Mouse (Mus musculus): ENCODE measurements around the gene Gm11541. TPM values are rescaled to one million over a fixed set of nuclear protein-coding genes. Genes with fewer than 3 reads are reported as not detected.

The Gm11541 gene
- polyA plus RNA-seq, 1 experiment from 2014 or later = not detected

DNA sequence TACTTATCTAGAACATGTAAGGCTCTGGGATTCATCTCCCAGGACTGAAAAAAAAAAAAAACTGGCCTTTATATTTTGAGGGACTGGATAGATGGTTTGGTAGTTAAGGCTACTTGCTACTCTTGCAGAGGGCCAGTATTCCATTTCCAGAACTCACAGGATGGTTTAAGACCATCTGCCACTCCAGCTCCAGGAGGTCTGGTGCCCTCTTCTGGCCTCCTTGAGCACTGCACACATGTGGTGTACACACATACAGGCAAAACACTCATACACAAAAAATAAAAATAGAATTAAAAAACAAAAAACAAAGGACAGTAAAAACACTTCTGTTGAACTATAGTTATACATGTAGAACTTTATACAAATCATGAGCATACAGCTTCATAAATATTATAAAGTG lies 23.7 kb downstream of the Gm11541 start:
- Histone ChIP-seq H3K4me3 (ENCODE audit: low read depth, low read length) (no peak overlapping the region), H3K9me3 (replicated peaks; ENCODE audit: control insufficient read depth, low read length, poor library complexity, severe bottlenecking) (no peaks in the 10 kb centered on the region), H3K4me2 (ENCODE audit: low read length) (no peak overlapping the region), H3K27me3 (ENCODE audit: control insufficient read depth, insufficient read depth, low read depth, low read length) (no peaks in the 10 kb centered on the region), H3K27ac (ENCODE audit: low read length) (no peak overlapping the region), H3K4me1 (ENCODE audit: control insufficient read depth, insufficient read depth, low read length) (peaks cover 14% of the 10 kb centered on the region), H3K9ac (ENCODE audit: low read depth, low read length) (no peak overlapping the region), H3K36me3 (ENCODE audit: control insufficient read depth, insufficient read depth, low read length) (no peaks in the 10 kb centered on the region)
- ATAC-seq = no peak

DNA sequence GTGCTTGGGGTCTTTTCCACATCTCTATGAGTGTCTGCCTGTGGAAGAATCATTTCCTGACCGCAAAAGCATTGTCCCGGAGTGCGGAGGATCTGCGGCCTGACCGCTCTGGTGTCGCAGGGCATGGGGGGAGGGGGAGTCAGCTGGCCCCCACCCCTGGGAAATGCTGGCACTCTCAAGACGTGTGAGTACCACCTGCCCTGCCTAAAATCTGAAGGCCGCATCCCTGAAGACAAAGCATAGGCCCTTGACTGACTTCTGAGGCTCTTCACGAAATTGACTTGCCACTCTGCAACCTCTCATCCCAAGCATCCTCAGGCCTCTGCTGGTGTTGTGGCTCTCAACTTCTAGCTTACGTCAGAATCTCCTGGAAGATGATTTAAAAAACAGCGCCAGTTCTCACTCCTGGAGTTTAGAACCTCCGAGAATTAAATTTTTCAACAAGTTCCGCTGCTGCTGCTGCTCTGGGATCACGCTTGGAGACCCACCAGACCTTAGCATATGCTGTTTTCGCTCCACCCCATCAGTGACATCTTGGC lies 26.6 kb downstream of the Gm11541 start:
- Histone ChIP-seq H3K9me3 (replicated peaks; ENCODE audit: control insufficient read depth, low read length, poor library complexity, severe bottlenecking) (no peaks in the 10 kb centered on the region), H3K4me2 (ENCODE audit: low read length) (peak overlapping the region; percentile 75), H3K4me1 (ENCODE audit: control insufficient read depth, insufficient read depth, low read length) (peaks cover 22% of the 10 kb centered on the region), H3K36me3 (ENCODE audit: control insufficient read depth, insufficient read depth, low read length) (no peaks in the 10 kb centered on the region), H3K9ac (ENCODE audit: low read depth, low read length) (peak overlapping the region; percentile 94), H3K4me3 (ENCODE audit: low read depth, low read length) (peak overlapping the region; percentile 87), H3K27me3 (ENCODE audit: control insufficient read depth, insufficient read depth, low read depth, low read length) (no peaks in the 10 kb centered on the region), H3K27ac (ENCODE audit: low read length) (peak overlapping the region; percentile 92)
- 30% methylated on average over 15 of the region's 15 CpGs for WGBS
- peak; percentile 72; the same call in 1 of the 2 replicates for ATAC-seq

DNA sequence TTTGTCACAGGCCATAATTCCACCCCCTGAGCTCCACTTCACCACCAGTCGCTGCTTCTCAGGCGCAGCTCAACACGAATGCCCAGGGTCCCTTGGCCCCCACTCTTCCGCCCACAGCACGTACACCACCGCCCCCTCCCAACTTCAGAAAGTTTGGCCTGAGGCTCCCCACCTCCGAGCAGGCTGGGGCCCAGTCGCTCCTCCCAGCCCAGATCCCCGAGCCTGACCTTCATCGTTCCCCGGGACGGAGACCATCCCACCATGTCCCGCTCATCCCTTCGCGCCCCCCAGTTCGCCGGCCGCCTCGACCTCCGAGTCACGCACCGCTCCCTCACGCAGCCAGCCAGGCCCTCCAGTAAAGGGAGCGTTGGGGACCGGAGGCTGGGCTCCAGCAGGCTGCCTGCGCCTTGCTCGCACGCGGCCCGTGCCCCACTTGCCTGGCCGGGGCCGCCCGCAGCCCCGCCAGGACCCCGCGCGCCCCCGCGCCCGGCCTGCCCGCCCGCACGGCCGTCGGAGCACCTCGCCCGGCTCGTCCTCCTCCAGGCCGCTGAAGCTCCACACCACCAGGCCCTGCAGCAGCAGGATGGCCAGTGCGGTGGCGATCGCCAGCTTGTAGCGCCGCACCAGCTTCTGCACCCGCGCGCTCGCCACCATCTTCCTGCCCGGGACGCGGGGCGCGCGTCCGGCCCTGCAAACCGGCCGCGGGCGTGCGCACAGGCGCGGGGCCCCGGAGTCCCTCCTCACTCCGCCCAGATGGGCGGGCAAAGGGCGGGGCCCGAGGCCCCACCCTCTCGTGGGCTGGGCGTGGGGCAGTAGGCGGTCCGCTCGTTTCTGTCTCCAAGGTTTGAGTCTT lies 27.3 kb downstream of the Gm11541 start, which contains the start of gene Xylt2:
Xylt2 (minus strand) TSS at position 762 of the 853 bp plus-strand sequence.
- H3K36me3 ChIP-seq (ENCODE audit: control insufficient read depth, insufficient read depth, low read length) = no peaks in the 10 kb centered on the region
- H3K9me3 ChIP-seq (replicated peaks; ENCODE audit: control insufficient read depth, low read length, poor library complexity, severe bottlenecking) = no peaks in the 10 kb centered on the region
- H3K27me3 ChIP-seq (ENCODE audit: control insufficient read depth, insufficient read depth, low read depth, low read length) = no peaks in the 10 kb centered on the region
- peak within 1 kb of the TSS; percentile 80 for H3K4me2 ChIP-seq (ENCODE audit: low read length)
- ATAC-seq = peak; percentile 96
- peak within 1 kb of the TSS; percentile 87 for H3K4me3 ChIP-seq (ENCODE audit: low read depth, low read length)
- peaks cover 22% of the 10 kb centered on the region for H3K4me1 ChIP-seq (ENCODE audit: control insufficient read depth, insufficient read depth, low read length)
- WGBS = under 1% methylated on average over 81 of the region's 82 CpGs
- H3K27ac ChIP-seq (ENCODE audit: low read length) = peak within 1 kb of the TSS; percentile 92
- peak within 1 kb of the TSS; percentile 94 for H3K9ac ChIP-seq (ENCODE audit: low read depth, low read length)

GRCm38 (mm10) chr11:94676308-94676707 lies 28.0 kb downstream of the Gm11541 start:
- H3K4me3 ChIP-seq (ENCODE audit: low read depth, low read length) = peak overlapping the region; percentile 87
- H3K9me3 ChIP-seq (replicated peaks; ENCODE audit: control insufficient read depth, low read length, poor library complexity, severe bottlenecking) = no peaks in the 10 kb centered on the region
- peak overlapping the region; percentile 80 for H3K4me2 ChIP-seq (ENCODE audit: low read length)
- peaks cover 22% of the 10 kb centered on the region for H3K4me1 ChIP-seq (ENCODE audit: control insufficient read depth, insufficient read depth, low read length)
- no peaks in the 10 kb centered on the region for H3K36me3 ChIP-seq (ENCODE audit: control insufficient read depth, insufficient read depth, low read length)
- H3K9ac ChIP-seq (ENCODE audit: low read depth, low read length) = peak overlapping the region; percentile 94
- 40% methylated on average over 4 of the region's 4 CpGs for WGBS
- H3K27me3 ChIP-seq (ENCODE audit: control insufficient read depth, insufficient read depth, low read depth, low read length) = no peaks in the 10 kb centered on the region
- no peak overlapping the region for H3K27ac ChIP-seq (ENCODE audit: low read length)
- no peak for ATAC-seq

GRCm38 (mm10) chr11:94675446-94675845 lies 28.9 kb downstream of the Gm11541 start:
- H3K9ac ChIP-seq (ENCODE audit: low read depth, low read length) = no peak overlapping the region
- no peak overlapping the region; the same call in 1 of the 2 replicates for H3K4me2 ChIP-seq (ENCODE audit: low read length)
- 73% methylated on average over 5 of the region's 5 CpGs for WGBS
- H3K4me3 ChIP-seq (ENCODE audit: low read depth, low read length) = no peak overlapping the region
- H3K4me1 ChIP-seq (ENCODE audit: control insufficient read depth, insufficient read depth, low read length) = peaks cover 22% of the 10 kb centered on the region
- no peaks in the 10 kb centered on the region for H3K27me3 ChIP-seq (ENCODE audit: control insufficient read depth, insufficient read depth, low read depth, low read length)
- ATAC-seq = no peak
- no peak overlapping the region for H3K27ac ChIP-seq (ENCODE audit: low read length)
- no peaks in the 10 kb centered on the region for H3K9me3 ChIP-seq (replicated peaks; ENCODE audit: control insufficient read depth, low read length, poor library complexity, severe bottlenecking)
- H3K36me3 ChIP-seq (ENCODE audit: control insufficient read depth, insufficient read depth, low read length) = no peaks in the 10 kb centered on the region

- ATAC-seq = no peak
- no peak overlapping the region for H3K9ac ChIP-seq (ENCODE audit: low read depth, low read length)
- no peaks in the 10 kb centered on the region for H3K9me3 ChIP-seq (replicated peaks; ENCODE audit: control insufficient read depth, low read length, poor library complexity, severe bottlenecking)
- 92% methylated on average over 5 of the region's 5 CpGs for WGBS
- H3K4me1 ChIP-seq (ENCODE audit: control insufficient read depth, insufficient read depth, low read length) = peaks cover 22% of the 10 kb centered on the region
- no peak overlapping the region for H3K27ac ChIP-seq (ENCODE audit: low read length)
- H3K36me3 ChIP-seq (ENCODE audit: control insufficient read depth, insufficient read depth, low read length) = peaks cover 2% of the 10 kb centered on the region; the same call in 1 of the 2 replicates
- H3K27me3 ChIP-seq (ENCODE audit: control insufficient read depth, insufficient read depth, low read depth, low read length) = no peaks in the 10 kb centered on the region
- no peak overlapping the region for H3K4me3 ChIP-seq (ENCODE audit: low read depth, low read length)
- H3K4me2 ChIP-seq (ENCODE audit: low read length) = no peak overlapping the region
Observed at GRCm38 (mm10) chr11:94674984-94675383, 29.3 kb downstream of the Gm11541 start.

DNA sequence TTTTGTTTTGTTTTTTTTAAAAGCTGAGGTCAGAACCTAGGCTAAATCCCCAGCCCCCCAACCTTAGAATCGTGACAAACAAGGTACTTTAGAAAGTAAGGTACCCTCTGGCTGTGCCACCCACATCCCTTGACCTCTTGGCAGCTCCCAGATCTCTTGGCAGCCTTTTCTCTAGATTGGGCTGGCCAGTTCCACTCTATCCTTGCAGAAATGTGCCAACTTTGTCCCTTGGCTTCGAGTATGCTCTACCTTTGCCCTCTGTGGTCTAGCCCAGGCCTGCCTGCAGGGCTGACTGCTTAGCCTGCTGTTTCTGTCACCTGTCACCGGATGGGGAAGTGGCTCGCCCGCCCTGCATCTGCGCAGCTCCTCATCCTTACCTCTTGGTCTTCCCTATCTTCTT lies 39.0 kb downstream of the Gm11541 start:
- Histone ChIP-seq H3K9ac (ENCODE audit: low read depth, low read length) (no peak overlapping the region), H3K27ac (ENCODE audit: low read length) (no peak overlapping the region), H3K9me3 (replicated peaks; ENCODE audit: control insufficient read depth, low read length, poor library complexity, severe bottlenecking) (no peaks in the 10 kb centered on the region), H3K36me3 (ENCODE audit: control insufficient read depth, insufficient read depth, low read length) (peaks cover 37% of the 10 kb centered on the region), H3K4me2 (ENCODE audit: low read length) (no peak overlapping the region), H3K4me1 (ENCODE audit: control insufficient read depth, insufficient read depth, low read length) (no peaks in the 10 kb centered on the region), H3K4me3 (ENCODE audit: low read depth, low read length) (no peak overlapping the region), H3K27me3 (ENCODE audit: control insufficient read depth, insufficient read depth, low read depth, low read length) (no peaks in the 10 kb centered on the region)
- no peak for ATAC-seq
- WGBS = 96% methylated on average over 6 of the region's 6 CpGs

- no peak overlapping the region for H3K4me3 ChIP-seq (ENCODE audit: low read depth, low read length)
- 66% methylated on average over 1 of the region's 1 CpGs for WGBS
- H3K27me3 ChIP-seq (ENCODE audit: control insufficient read depth, insufficient read depth, low read depth, low read length) = no peaks in the 10 kb centered on the region
- H3K4me2 ChIP-seq (ENCODE audit: low read length) = no peak overlapping the region
- no peak for ATAC-seq
- H3K4me1 ChIP-seq (ENCODE audit: control insufficient read depth, insufficient read depth, low read length) = no peaks in the 10 kb centered on the region
- no peak overlapping the region for H3K9ac ChIP-seq (ENCODE audit: low read depth, low read length)
- H3K36me3 ChIP-seq (ENCODE audit: control insufficient read depth, insufficient read depth, low read length) = peaks cover 21% of the 10 kb centered on the region
- no peak overlapping the region for H3K27ac ChIP-seq (ENCODE audit: low read length)
- no peaks in the 10 kb centered on the region for H3K9me3 ChIP-seq (replicated peaks; ENCODE audit: control insufficient read depth, low read length, poor library complexity, severe bottlenecking)
Observed at GRCm38 (mm10) chr11:94661344-94661743, 43.0 kb downstream of the Gm11541 start.
